Mouse (Mus musculus): ENCODE results near the gene Fam170b. TPM values are rescaled to one million over a fixed set of nuclear protein-coding genes. Genes with fewer than 3 reads are reported as not detected.

Gene Fam170b
- polyA plus RNA-seq, 1 experiment from 2014 or later: not detected

- ATAC-seq (replicated peaks): no peak
- H3K27me3 ChIP-seq (replicated peaks): no peaks in the 10 kb centered on the region
- H3K27ac ChIP-seq: no peak overlapping the region
- no peaks in the 10 kb centered on the region for H3K9me3 ChIP-seq
- H3K36me3 ChIP-seq (replicated peaks): no peaks in the 10 kb centered on the region
- 95% methylated on average over 11 of the region's 11 CpGs for WGBS
- H3K4me3 ChIP-seq: no peak overlapping the region
- H3K9ac ChIP-seq: no peak overlapping the region
- H3K4me1 ChIP-seq: no peaks in the 10 kb centered on the region
- H3K4me2 ChIP-seq: no peak overlapping the region
These were observed 2.4 kb downstream of the Fam170b start for GRCm38 (mm10) chr14:32836191-32836590.

GRCm38 (mm10) chr14:32842052-32842451, 8.3 kb downstream of the Fam170b start:
- Histone ChIP-seq H3K4me1 (no peaks in the 10 kb centered on the region), H3K36me3 (replicated peaks) (no peaks in the 10 kb centered on the region), H3K9me3 (no peaks in the 10 kb centered on the region), H3K27ac (no peak overlapping the region), H3K27me3 (replicated peaks) (no peaks in the 10 kb centered on the region), H3K4me3 (no peak overlapping the region), H3K9ac (no peak overlapping the region), H3K4me2 (no peak overlapping the region)
- ATAC-seq (replicated peaks): no peak

- Histone ChIP-seq H3K27ac (no peak overlapping the region), H3K9me3 (no peaks in the 10 kb centered on the region), H3K4me1 (0 out of 2 replicates have a peak, but pooled peaks cover 4% of the 10 kb centered on the region), H3K4me2 (no peak overlapping the region), H3K9ac (no peak overlapping the region), H3K36me3 (replicated peaks) (no peaks in the 10 kb centered on the region), H3K4me3 (no peak overlapping the region), H3K27me3 (replicated peaks) (peaks cover 19% of the 10 kb centered on the region)
- WGBS: 95% methylated on average over 4 of the region's 4 CpGs
- no peak for ATAC-seq (replicated peaks)
These were observed 20.3 kb downstream of the Fam170b start for GRCm38 (mm10) chr14:32854059-32854458.

- Histone ChIP-seq H3K9me3 (no peaks in the 10 kb centered on the region), H3K9ac (no peak overlapping the region), H3K27ac (no peak overlapping the region), H3K27me3 (replicated peaks) (peaks cover 19% of the 10 kb centered on the region), H3K4me3 (peak overlapping the region; percentile 45), H3K36me3 (replicated peaks) (no peaks in the 10 kb centered on the region), H3K4me2 (peak overlapping the region; percentile 87), H3K4me1 (0 out of 2 replicates have a peak, but pooled peaks cover 4% of the 10 kb centered on the region)
- 45% methylated on average over 5 of the region's 5 CpGs for WGBS
- ATAC-seq (replicated peaks): no peak
These were observed 22.5 kb downstream of the Fam170b start for GRCm38 (mm10) chr14:32856246-32856645.

GRCm38 (mm10) chr14:32856681-32857328, 23.0 kb downstream of the Fam170b start, which contains the start of gene Vstm4:
TSS of gene Vstm4 (plus strand) at chr14:32856756.
- H3K9me3 ChIP-seq: no peaks in the 10 kb centered on the region
- 1% methylated on average over 68 of the region's 68 CpGs for WGBS
- no peak within 1 kb of the TSS for H3K27ac ChIP-seq
- H3K36me3 ChIP-seq (replicated peaks): no peaks in the 10 kb centered on the region
- 0 out of 2 replicates have a peak, but pooled peaks cover 4% of the 10 kb centered on the region for H3K4me1 ChIP-seq
- H3K27me3 ChIP-seq (replicated peaks): peaks cover 19% of the 10 kb centered on the region
- H3K9ac ChIP-seq: peak within 1 kb of the TSS; percentile 44
- H3K4me3 ChIP-seq: peak within 1 kb of the TSS; percentile 45
- peak within 1 kb of the TSS; percentile 87 for H3K4me2 ChIP-seq
- ATAC-seq (replicated peaks): peak; percentile 81

GRCm38 (mm10) chr14:32858361-32858760, 24.6 kb downstream of the Fam170b start:
- Histone ChIP-seq H3K36me3 (replicated peaks) (no peaks in the 10 kb centered on the region), H3K4me2 (no peak overlapping the region), H3K27me3 (replicated peaks) (peaks cover 19% of the 10 kb centered on the region), H3K27ac (no peak overlapping the region), H3K4me3 (no peak overlapping the region), H3K9ac (no peak overlapping the region), H3K9me3 (no peaks in the 10 kb centered on the region), H3K4me1 (0 out of 2 replicates have a peak, but pooled peaks cover 4% of the 10 kb centered on the region)
- ATAC-seq (replicated peaks): no peak
- WGBS: 91% methylated on average over 10 of the region's 10 CpGs

GRCm38 (mm10) chr14:32858941-32859510, 25.3 kb downstream of the Fam170b start:
- no peak for ATAC-seq (replicated peaks)
- no peaks in the 10 kb centered on the region for H3K36me3 ChIP-seq (replicated peaks)
- no peaks in the 10 kb centered on the region for H3K9me3 ChIP-seq
- 79% methylated on average over 6 of the region's 6 CpGs for WGBS
- H3K4me1 ChIP-seq: 0 out of 2 replicates have a peak, but pooled peaks cover 4% of the 10 kb centered on the region
- no peak overlapping the region for H3K4me2 ChIP-seq
- no peak overlapping the region for H3K27ac ChIP-seq
- no peak overlapping the region for H3K4me3 ChIP-seq
- peaks cover 19% of the 10 kb centered on the region for H3K27me3 ChIP-seq (replicated peaks)
- H3K9ac ChIP-seq: no peak overlapping the region

- WGBS: 61% methylated on average over 11 of the region's 11 CpGs
- no peaks in the 10 kb centered on the region for H3K9me3 ChIP-seq
- peaks cover 19% of the 10 kb centered on the region for H3K27me3 ChIP-seq (replicated peaks)
These were observed 26.2 kb downstream of the Fam170b start for GRCm38 (mm10) chr14:32859831-32860569.

GRCm38 (mm10) chr14:32861149-32861581, 27.4 kb downstream of the Fam170b start:
- H3K9ac ChIP-seq: no peak overlapping the region
- H3K27ac ChIP-seq: no peak overlapping the region
- no peaks in the 10 kb centered on the region for H3K36me3 ChIP-seq (replicated peaks)
- no peak overlapping the region for H3K4me2 ChIP-seq
- ATAC-seq (replicated peaks): no peak
- WGBS: 35% methylated on average over 6 of the region's 6 CpGs
- H3K27me3 ChIP-seq (replicated peaks): peaks cover 14% of the 10 kb centered on the region
- no peak overlapping the region for H3K4me3 ChIP-seq
- no peaks in the 10 kb centered on the region for H3K9me3 ChIP-seq
- 0 out of 2 replicates have a peak, but pooled peaks cover 4% of the 10 kb centered on the region for H3K4me1 ChIP-seq

More at GRCm38 (mm10) chr14:32859831-32860569, 26.2 kb downstream of the Fam170b start:
- no peak for ATAC-seq (replicated peaks)
- Histone ChIP-seq H3K36me3 (replicated peaks) (no peaks in the 10 kb centered on the region), H3K4me1 (0 out of 2 replicates have a peak, but pooled peaks cover 4% of the 10 kb centered on the region), H3K4me3 (no peak overlapping the region), H3K9ac (no peak overlapping the region), H3K4me2 (no peak overlapping the region), H3K27ac (no peak overlapping the region)

- Histone ChIP-seq H3K27ac (no peak overlapping the region), H3K4me2 (no peak overlapping the region), H3K4me3 (no peak overlapping the region), H3K9me3 (no peaks in the 10 kb centered on the region), H3K9ac (no peak overlapping the region), H3K36me3 (replicated peaks) (no peaks in the 10 kb centered on the region), H3K27me3 (replicated peaks) (peaks cover 12% of the 10 kb centered on the region; the same call in 1 of the 2 replicates), H3K4me1 (0 out of 2 replicates have a peak, but pooled peaks cover under 1% of the 10 kb centered on the region)
- ATAC-seq (replicated peaks): no peak
- 41% methylated on average over 2 of the region's 2 CpGs for WGBS
These were observed 27.9 kb downstream of the Fam170b start for GRCm38 (mm10) chr14:32861656-32862055.

GRCm38 (mm10) chr14:32865331-32865730, 31.6 kb downstream of the Fam170b start:
- Histone ChIP-seq H3K9me3 (no peaks in the 10 kb centered on the region), H3K27me3 (replicated peaks) (no peaks in the 10 kb centered on the region), H3K4me3 (no peak overlapping the region), H3K36me3 (replicated peaks) (no peaks in the 10 kb centered on the region), H3K27ac (no peak overlapping the region), H3K4me1 (no peaks in the 10 kb centered on the region), H3K9ac (no peak overlapping the region), H3K4me2 (no peak overlapping the region)
- WGBS: 76% methylated on average over 3 of the region's 3 CpGs
- ATAC-seq (replicated peaks): no peak

- Histone ChIP-seq H3K27ac (no peak overlapping the region), H3K4me2 (no peak overlapping the region), H3K4me1 (no peaks in the 10 kb centered on the region), H3K4me3 (no peak overlapping the region), H3K9me3 (no peaks in the 10 kb centered on the region), H3K9ac (no peak overlapping the region), H3K27me3 (replicated peaks) (no peaks in the 10 kb centered on the region), H3K36me3 (replicated peaks) (no peaks in the 10 kb centered on the region)
- 90% methylated on average over 5 of the region's 5 CpGs for WGBS
- no peak for ATAC-seq (replicated peaks)
These were observed 38.2 kb downstream of the Fam170b start for GRCm38 (mm10) chr14:32871963-32872362.

Data from midbrain, embryonic 15.5 days (tissue).